Mouse (Mus musculus) cerebellum, adult 2 months (tissue): Measurements from ENCODE around the gene Ncam1. TPM values are rescaled to one million over a fixed set of nuclear protein-coding genes. Genes with fewer than 3 reads are reported as not detected.
A peak's percentile ranks its signal among the peaks of the same experiment; 100 is the strongest.

Experiments
- DNase-seq, 2 experiments: peaks; one replicate each; pipeline ENCODE4 v3.0.0; 2021
- H3K27ac ChIP-seq: fragments of 200-500 bp; 2 replicates; pipeline ENCODE4 v1.5.1; 2012; ENCODE audit warnings: low read length, control low read depth, inconsistent platforms; ENCODE audit not compliant: insufficient read depth
- H3K27me3 ChIP-seq: fragments of 200-500 bp; 2 replicates; pipeline ENCODE4 v1.6.1; 2012; ENCODE audit warnings: inconsistent platforms, mild to moderate bottlenecking, low read length, moderate library complexity; ENCODE audit not compliant: control insufficient read depth, insufficient read depth
- H3K4me1 ChIP-seq: fragments of 200-500 bp; 2 replicates; pipeline ENCODE4 v1.6.1; 2011; ENCODE audit warnings: low read length; ENCODE audit not compliant: control insufficient read depth, insufficient read depth
- H3K4me3 ChIP-seq: fragments of 200-500 bp; replicated peaks from 2 replicates; pipeline ENCODE3; 2011; ENCODE audit warnings: mild to moderate bottlenecking, low read depth, low read length, control low read depth; ENCODE audit not compliant: insufficient read depth
- CTCF ChIP-seq: fragments of 200-500 bp; IDR thresholded peaks from 2 replicates; pipeline ENCODE4 v1.5.1; 2011; ENCODE audit warnings: low read depth, mild to moderate bottlenecking, control low read depth, low read length, moderate library complexity, borderline replicate concordance; ENCODE audit not compliant: insufficient read depth
- POLR2A ChIP-seq: fragments of 200-500 bp; IDR thresholded peaks from 2 replicates; pipeline ENCODE4 v1.6.1; 2011; ENCODE audit warnings: low read length, control low read depth, borderline replicate concordance; ENCODE audit not compliant: insufficient read depth
- WGBS: fragments of 180-500 bp; shearing (Covaris S2); methylation state at CpG from one replicate; pipeline ENCODE4 v1.1.7; 2018; 5-methylcytosine and 5-hydroxymethylcytosine counted together
- polyA plus RNA-seq: library from polyadenylated mRNA; depleted of rRNA; stranded (reverse); fragments of >200 nt; gene quantifications from 2 replicates; pipeline ENCODE4 v1.2.3, GENCODE M21; 2012

Ncam1 gene
- polyA plus RNA-seq, 1 experiment = 149 TPM

- 3% methylated on average over 4 of the region's 4 CpGs for WGBS
- H3K27me3 ChIP-seq = no peaks in the 10 kb centered on the region
- H3K4me3 ChIP-seq = no peak overlapping the region
- peak; percentile 65 to 72 for DNase-seq
- TF ChIP-seq POLR2A (no peak), CTCF (peak; percentile 94)
- no peaks in the 10 kb centered on the region for H3K4me1 ChIP-seq
- H3K27ac ChIP-seq = no peak overlapping the region
These were observed 304.6 kb downstream of the Ncam1 start for GRCm38 (mm10) chr9:49493979-49494649.

- Histone ChIP-seq H3K27me3 (no peaks in the 10 kb centered on the region), H3K4me1 (no peaks in the 10 kb centered on the region), H3K27ac (no peak overlapping the region), H3K4me3 (no peak overlapping the region)
- WGBS = 62% methylated on average over 4 of the region's 4 CpGs
- TF ChIP-seq POLR2A (no peak), CTCF (no peak)
- DNase-seq = no peak
These were observed 308.1 kb downstream of the Ncam1 start for GRCm38 (mm10) chr9:49490609-49491008.

- Histone ChIP-seq H3K4me1 (no peaks in the 10 kb centered on the region), H3K27ac (no peak overlapping the region), H3K4me3 (no peak overlapping the region), H3K27me3 (no peaks in the 10 kb centered on the region)
- peak; percentile 72 to 89 for DNase-seq
- TF ChIP-seq POLR2A (no peak), CTCF (peak; percentile 100)
- 33% methylated on average over 16 of the region's 16 CpGs for WGBS
These were observed 309.5 kb downstream of the Ncam1 start for GRCm38 (mm10) chr9:49488912-49489895.

GRCm38 (mm10) chr9:49488258-49488657 is 310.5 kb downstream of the Ncam1 start:
- no peaks in the 10 kb centered on the region for H3K27me3 ChIP-seq
- no peaks in the 10 kb centered on the region for H3K4me1 ChIP-seq
- WGBS = 85% methylated on average over 7 of the region's 7 CpGs
- no peak overlapping the region for H3K4me3 ChIP-seq
- no peak for DNase-seq
- TF ChIP-seq CTCF (no peak), POLR2A (no peak)
- H3K27ac ChIP-seq = no peak overlapping the region

DNA sequence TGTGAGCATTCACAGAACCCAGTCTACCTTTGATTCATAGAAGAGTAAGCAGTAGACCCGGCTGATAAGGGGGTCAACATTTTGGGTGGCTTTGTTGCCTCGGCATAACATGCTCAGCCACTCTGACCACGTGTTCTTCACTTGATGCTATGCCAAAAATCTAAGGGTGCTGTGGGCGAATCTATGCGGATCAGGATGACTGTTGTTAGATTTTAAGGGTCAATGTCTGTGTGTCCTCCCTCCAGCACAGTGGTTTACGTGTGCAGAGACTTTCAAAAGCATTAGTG is 311.1 kb downstream of the Ncam1 start:
- Histone ChIP-seq H3K27ac (no peak overlapping the region), H3K4me1 (no peaks in the 10 kb centered on the region), H3K27me3 (no peaks in the 10 kb centered on the region), H3K4me3 (no peak overlapping the region)
- DNase-seq = no peak
- TF ChIP-seq POLR2A (no peak), CTCF (no peak)
- WGBS = 86% methylated on average over 6 of the region's 6 CpGs

GRCm38 (mm10) chr9:49486805-49487656 is 311.7 kb downstream of the Ncam1 start:
- WGBS = 83% methylated on average over 9 of the region's 9 CpGs
- DNase-seq = no peak
- no peaks in the 10 kb centered on the region for H3K27me3 ChIP-seq
- no peak overlapping the region for H3K4me3 ChIP-seq
- H3K27ac ChIP-seq = no peak overlapping the region
- no peaks in the 10 kb centered on the region for H3K4me1 ChIP-seq
- TF ChIP-seq POLR2A (no peak), CTCF (no peak)

DNA sequence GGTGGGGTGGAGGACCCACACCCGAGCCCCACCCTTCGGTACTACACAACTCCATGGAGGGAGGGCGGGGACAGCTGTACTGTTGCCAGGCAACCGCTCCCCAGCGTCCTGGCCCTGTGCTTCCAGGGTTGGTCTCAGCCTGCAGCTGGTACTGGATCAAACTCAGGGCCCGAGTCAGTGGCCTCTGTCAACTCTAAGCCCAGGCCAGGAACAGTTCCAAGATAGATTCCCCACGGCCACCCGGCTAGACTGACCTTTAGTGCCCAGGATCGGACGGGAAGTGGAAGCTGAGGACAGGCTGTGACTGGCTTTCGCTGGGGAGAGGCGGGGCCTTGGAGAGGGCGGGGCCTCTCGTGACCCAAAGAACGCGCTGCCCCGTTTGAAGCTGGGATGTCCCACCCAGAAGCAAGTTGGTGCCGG is 312.8 kb downstream of the Ncam1 start, which contains the start of gene Ttc12:
Ttc12 (minus strand) TSS at position 334 of the 420 bp plus-strand sequence.
- Histone ChIP-seq H3K4me3 (peak within 1 kb of the TSS; percentile 63), H3K27me3 (no peaks in the 10 kb centered on the region), H3K4me1 (no peaks in the 10 kb centered on the region), H3K27ac (no peak within 1 kb of the TSS)
- TF ChIP-seq POLR2A (no peak), CTCF (no peak)
- WGBS = under 1% methylated on average over 18 of the region's 18 CpGs
- peak; percentile 60 to 61 for DNase-seq
